Mouse (Mus musculus) ES-E14 (cell line): ENCODE results near the gene AI481877.

Experiments
- CHD2 ChIP-seq: IDR thresholded peaks from 2 replicates; pipeline ENCODE4 v1.6.1; 2014; ENCODE audit warnings: mild to moderate bottlenecking, low read depth, low read length, inconsistent platforms
- HCFC1 ChIP-seq: IDR thresholded peaks from 2 replicates; pipeline ENCODE4 v1.6.1; 2012; ENCODE audit warnings: low read length, inconsistent platforms, borderline replicate concordance; ENCODE audit not compliant: insufficient read depth
- MAFK ChIP-seq: IDR thresholded peaks from 2 replicates; pipeline ENCODE4 v1.6.1; 2014; ENCODE audit warnings: mild to moderate bottlenecking, low read depth, low read length, inconsistent platforms; ENCODE audit not compliant: insufficient read depth
- ZNF384 ChIP-seq: IDR thresholded peaks from 2 replicates; pipeline ENCODE4 v1.6.1; 2012; ENCODE audit warnings: low read depth, low read length, inconsistent platforms

DNA sequence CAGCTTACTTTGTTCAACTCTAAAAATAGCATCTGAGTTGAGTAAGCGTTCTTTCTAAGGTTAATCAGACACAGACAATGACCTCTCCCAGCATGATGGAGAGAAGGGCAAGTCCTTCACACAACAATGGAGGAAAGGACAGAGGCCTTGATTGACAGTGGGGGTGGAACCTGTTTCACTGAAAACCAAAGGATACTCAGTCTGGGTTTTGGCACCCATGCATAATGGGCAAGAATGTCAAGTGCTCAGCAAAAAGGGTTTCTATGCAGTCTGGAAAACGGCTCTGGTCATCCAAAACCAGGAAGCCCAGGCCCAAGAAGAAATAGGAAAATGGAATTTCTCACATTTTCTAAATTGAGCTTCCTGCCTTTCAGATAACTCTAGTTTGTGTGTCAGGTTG lies 33.8 kb upstream of the AI481877 start:
- TF ChIP-seq MAFK (no peak), ZNF384 (no peak), CHD2 (no peak), HCFC1 (no peak)
